Mouse (Mus musculus) small intestine, adult 2 months (tissue): Measurements from ENCODE around the gene Synpo2l. TPM values are rescaled to one million over a fixed set of nuclear protein-coding genes. Genes with fewer than 3 reads are reported as not detected.

Source experiments
- H3K27ac ChIP-seq: fragments of 200-500 bp; 2 replicates; pipeline ENCODE4 v1.5.1; 2012; ENCODE audit warnings: low read depth, low read length, control low read depth, inconsistent platforms; ENCODE audit not compliant: insufficient read depth
- H3K27me3 ChIP-seq: fragments of 200-500 bp; 2 replicates; pipeline ENCODE4 v1.6.1; 2012; ENCODE audit warnings: mild to moderate bottlenecking, moderate library complexity, low read length, inconsistent platforms; ENCODE audit not compliant: control insufficient read depth, insufficient read depth
- H3K36me3 ChIP-seq: fragments of 200-500 bp; 2 replicates; pipeline ENCODE4 v1.6.1; 2012; ENCODE audit warnings: mild to moderate bottlenecking, low read length, control low read depth, inconsistent platforms; ENCODE audit not compliant: control insufficient read depth, insufficient read depth
- H3K4me1 ChIP-seq: fragments of 200-500 bp; 2 replicates; pipeline ENCODE4 v1.6.1; 2012; ENCODE audit warnings: low read length, inconsistent platforms, mixed read lengths; ENCODE audit not compliant: control insufficient read depth, insufficient read depth, insufficient read length
- H3K4me3 ChIP-seq: fragments of 200-500 bp; 2 replicates; pipeline ENCODE4 v1.5.1; 2012; ENCODE audit warnings: low read depth, mild to moderate bottlenecking, control low read depth, inconsistent platforms, low read length, moderate library complexity
- CTCF ChIP-seq: fragments of 200-500 bp; IDR thresholded peaks from 2 replicates; pipeline ENCODE4 v1.5.1; 2012; ENCODE audit warnings: low read depth, mild to moderate bottlenecking, control low read depth, inconsistent platforms, low read length, moderate library complexity, mixed read lengths; ENCODE audit not compliant: insufficient replicate concordance, insufficient read length; ENCODE audit errors: extremely low read depth
- POLR2A ChIP-seq: fragments of 200-500 bp; IDR thresholded peaks from 2 replicates; pipeline ENCODE4 v1.6.1; 2012; ENCODE audit warnings: low read depth, mild to moderate bottlenecking, control low read depth, inconsistent platforms, low read length, moderate library complexity
- WGBS: fragments of 180-500 bp; shearing (Covaris S2); methylation state at CpG from one replicate; pipeline ENCODE4 v1.1.7; 2018; 5-methylcytosine and 5-hydroxymethylcytosine counted together
- polyA plus RNA-seq: library from polyadenylated mRNA; depleted of rRNA; stranded (reverse); fragments of >200 nt; gene quantifications from 2 replicates; pipeline ENCODE4 v1.2.3, GENCODE M21; 2012

Synpo2l gene
- polyA plus RNA-seq, 1 experiment = 0.06 TPM

DNA sequence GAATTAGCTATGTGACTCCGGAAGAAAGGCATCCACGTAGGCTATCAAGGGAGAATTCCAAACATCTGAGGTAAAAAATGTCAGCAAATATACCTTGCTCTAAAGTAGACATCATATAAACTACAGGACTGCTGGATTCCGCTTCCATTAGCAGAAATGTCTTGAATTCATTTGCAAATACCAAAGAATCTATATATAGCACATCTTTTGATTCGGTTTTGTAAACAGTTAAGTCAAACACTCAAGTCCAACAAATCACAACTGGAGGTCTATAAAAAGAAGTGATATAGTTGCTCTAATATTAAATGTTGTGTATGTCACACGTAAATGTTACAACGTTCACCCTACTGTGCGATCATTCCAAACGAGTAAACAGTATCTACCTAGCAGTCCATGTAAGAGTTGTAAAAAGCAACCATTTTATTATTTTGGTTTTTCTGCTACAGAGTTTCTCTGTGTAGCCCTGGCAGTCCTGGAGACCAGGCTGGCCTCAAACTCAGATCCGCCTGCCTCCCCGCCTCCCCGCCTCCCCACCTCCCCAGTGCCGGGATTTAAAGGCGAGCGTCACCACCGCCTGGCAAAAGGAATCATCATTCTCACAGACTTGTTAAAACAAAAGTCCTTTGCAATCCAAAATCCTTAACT is 34.1 kb upstream of the Synpo2l start:
- Histone ChIP-seq H3K27ac (peak overlapping the region; percentile 72), H3K4me3 (peak overlapping the region; percentile 96), H3K4me1 (0 out of 2 replicates have a peak, but pooled peaks cover 2% of the 10 kb centered on the region), H3K36me3 (no peaks in the 10 kb centered on the region; the same call in 1 of the 2 replicates), H3K27me3 (no peaks in the 10 kb centered on the region)
- 4% methylated on average over 15 of the region's 15 CpGs for WGBS
- TF ChIP-seq POLR2A (no peak), CTCF (no peak)

DNA sequence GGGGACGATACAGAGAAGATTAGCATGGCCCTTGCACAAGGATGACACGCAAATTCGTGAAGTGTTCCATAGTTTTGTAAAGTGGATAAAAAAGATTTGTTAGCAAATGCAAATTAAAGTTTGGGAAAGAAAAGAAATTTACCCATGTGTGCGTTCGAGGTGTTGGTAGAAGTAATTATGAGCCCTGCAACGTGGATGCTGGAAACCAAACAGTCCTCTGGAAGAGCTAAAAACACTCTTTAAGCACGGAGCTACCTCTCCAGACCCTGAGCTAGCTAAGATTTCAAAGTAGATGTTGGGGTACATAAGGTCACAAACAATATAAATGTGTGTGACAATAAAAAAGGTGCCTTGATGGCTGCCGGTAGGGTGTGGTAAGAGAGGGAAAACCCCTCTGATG is 33.4 kb upstream of the Synpo2l start:
- Histone ChIP-seq H3K4me1 (peaks cover 2% of the 10 kb centered on the region; the same call in 1 of the 2 replicates), H3K36me3 (no peaks in the 10 kb centered on the region; the same call in 1 of the 2 replicates), H3K4me3 (no peak overlapping the region), H3K27ac (no peak overlapping the region), H3K27me3 (no peaks in the 10 kb centered on the region)
- TF ChIP-seq POLR2A (no peak), CTCF (no peak)
- 52% methylated on average over 8 of the region's 8 CpGs for WGBS

DNA sequence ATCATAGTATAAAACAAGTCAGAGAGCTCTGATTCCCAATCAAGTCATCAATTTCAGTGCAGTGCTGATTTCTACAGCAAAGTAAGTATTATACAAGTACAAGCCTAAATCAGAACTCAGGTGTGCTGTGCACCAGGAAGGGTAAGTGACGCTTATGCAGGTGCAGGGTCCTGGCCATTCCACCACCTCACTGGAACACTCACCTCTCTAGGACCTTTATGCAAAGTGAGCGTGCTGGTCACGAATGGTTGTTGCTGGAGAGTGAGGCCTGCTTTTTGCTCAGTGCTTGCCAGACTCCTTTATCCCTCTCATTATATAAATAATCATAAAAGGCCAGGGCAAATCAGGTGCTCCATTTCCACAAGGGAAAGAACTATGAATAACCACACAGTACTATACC is 32.2 kb upstream of the Synpo2l start:
- no peak overlapping the region for H3K4me3 ChIP-seq
- H3K27ac ChIP-seq = no peak overlapping the region
- no peak for TF ChIP-seq CTCF
- TF ChIP-seq POLR2A = no peak
- H3K4me1 ChIP-seq = peaks cover 11% of the 10 kb centered on the region
- no peaks in the 10 kb centered on the region for H3K27me3 ChIP-seq
- H3K36me3 ChIP-seq = no peaks in the 10 kb centered on the region; the same call in 1 of the 2 replicates
- 67% methylated on average over 3 of the region's 3 CpGs for WGBS

DNA sequence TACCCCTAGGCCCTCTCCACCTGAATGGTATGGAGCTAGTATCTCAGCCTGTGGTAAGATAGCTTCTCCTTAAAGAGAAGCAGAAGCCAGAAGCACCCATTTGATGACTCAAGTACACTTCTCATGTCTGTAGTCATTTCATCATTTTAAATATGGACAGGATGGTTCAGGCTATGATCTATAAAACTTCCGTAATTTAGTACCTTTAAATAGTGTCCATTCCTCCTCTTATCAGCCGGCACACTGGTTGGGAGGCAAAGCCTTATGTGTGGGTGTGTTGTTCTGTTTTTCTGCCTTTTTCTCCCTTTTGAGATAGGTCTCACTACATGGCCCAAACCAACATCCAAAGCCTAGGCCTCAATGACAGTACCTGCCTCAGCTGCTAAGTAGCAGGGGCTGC is 30.4 kb upstream of the Synpo2l start:
- no peaks in the 10 kb centered on the region for H3K27me3 ChIP-seq
- WGBS = 67% methylated on average over 2 of the region's 2 CpGs
- no peak for TF ChIP-seq POLR2A
- H3K4me1 ChIP-seq = peaks cover 11% of the 10 kb centered on the region
- peaks cover 8% of the 10 kb centered on the region for H3K36me3 ChIP-seq
- H3K4me3 ChIP-seq = no peak overlapping the region
- H3K27ac ChIP-seq = no peak overlapping the region

DNA sequence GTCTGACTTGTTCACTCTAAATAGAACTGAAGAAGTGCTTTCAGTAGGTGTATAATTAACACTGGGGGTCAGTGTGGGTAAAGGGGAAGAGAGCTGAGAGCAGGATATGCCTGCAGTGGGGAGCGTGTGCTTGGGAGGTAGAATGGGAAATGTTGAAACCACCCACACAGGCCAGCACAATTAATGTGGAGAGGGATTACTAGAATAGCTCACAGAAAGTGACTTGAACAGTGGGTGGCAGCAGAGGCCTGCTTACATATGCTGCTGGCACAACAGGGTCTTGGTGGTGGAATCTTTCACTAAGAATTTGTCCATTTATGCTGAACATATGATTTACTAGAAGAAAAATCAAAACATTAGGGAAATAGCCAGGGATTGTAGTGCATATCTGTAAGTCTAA is 28.8 kb upstream of the Synpo2l start:
- H3K36me3 ChIP-seq = peaks cover 19% of the 10 kb centered on the region
- no peak overlapping the region for H3K27ac ChIP-seq
- peak; percentile 33; the same call in 1 of the 2 replicates for TF ChIP-seq CTCF
- no peak for TF ChIP-seq POLR2A
- peaks cover 11% of the 10 kb centered on the region for H3K4me1 ChIP-seq
- no peaks in the 10 kb centered on the region for H3K27me3 ChIP-seq
- H3K4me3 ChIP-seq = no peak overlapping the region
- WGBS = 27% methylated on average over 1 of the region's 1 CpGs

DNA sequence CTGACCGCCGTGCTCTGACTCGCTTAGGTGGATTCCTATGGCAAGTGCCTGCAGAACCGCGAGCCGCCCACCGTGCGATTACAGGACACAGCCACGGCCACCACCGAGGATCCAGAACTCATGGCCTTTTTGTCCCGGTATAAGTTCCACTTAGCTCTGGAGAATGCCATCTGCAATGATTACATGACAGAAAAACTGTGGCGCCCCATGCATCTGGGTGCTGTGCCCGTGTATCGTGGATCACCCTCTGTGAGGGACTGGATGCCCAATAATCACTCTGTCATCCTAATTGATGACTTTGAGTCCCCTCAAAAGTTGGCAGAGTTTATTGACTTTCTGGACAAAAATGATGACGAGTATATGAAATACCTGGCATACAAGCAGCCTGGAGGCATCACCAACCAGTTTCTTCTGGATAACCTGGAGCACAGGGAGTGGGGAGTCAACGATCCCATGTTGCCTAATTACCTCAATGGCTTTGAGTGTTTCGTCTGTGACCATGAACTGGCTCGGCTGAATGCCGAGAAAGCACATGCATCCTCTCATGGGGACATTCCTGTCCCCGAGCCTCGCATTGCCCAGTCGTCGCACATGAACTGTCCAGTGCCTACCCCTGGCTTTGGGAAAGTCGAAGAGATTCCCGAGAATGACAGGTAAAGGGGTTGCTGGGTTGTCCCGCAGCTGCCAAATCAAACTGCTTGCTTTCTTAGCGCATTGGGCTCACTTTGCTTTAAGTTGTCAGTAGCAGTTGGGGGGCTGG is 27.8 kb upstream of the Synpo2l start:
- WGBS = 14% methylated on average over 27 of the region's 27 CpGs
- TF ChIP-seq CTCF = no peak
- 0 out of 2 replicates have a peak, but pooled peaks have one; percentile 2 for TF ChIP-seq POLR2A
- no peaks in the 10 kb centered on the region for H3K27me3 ChIP-seq
- peak overlapping the region; percentile 39; the same call in 1 of the 2 replicates for H3K27ac ChIP-seq
- H3K4me1 ChIP-seq = peaks cover 11% of the 10 kb centered on the region
- H3K4me3 ChIP-seq = peak overlapping the region; percentile 82
- peaks cover 29% of the 10 kb centered on the region for H3K36me3 ChIP-seq

DNA sequence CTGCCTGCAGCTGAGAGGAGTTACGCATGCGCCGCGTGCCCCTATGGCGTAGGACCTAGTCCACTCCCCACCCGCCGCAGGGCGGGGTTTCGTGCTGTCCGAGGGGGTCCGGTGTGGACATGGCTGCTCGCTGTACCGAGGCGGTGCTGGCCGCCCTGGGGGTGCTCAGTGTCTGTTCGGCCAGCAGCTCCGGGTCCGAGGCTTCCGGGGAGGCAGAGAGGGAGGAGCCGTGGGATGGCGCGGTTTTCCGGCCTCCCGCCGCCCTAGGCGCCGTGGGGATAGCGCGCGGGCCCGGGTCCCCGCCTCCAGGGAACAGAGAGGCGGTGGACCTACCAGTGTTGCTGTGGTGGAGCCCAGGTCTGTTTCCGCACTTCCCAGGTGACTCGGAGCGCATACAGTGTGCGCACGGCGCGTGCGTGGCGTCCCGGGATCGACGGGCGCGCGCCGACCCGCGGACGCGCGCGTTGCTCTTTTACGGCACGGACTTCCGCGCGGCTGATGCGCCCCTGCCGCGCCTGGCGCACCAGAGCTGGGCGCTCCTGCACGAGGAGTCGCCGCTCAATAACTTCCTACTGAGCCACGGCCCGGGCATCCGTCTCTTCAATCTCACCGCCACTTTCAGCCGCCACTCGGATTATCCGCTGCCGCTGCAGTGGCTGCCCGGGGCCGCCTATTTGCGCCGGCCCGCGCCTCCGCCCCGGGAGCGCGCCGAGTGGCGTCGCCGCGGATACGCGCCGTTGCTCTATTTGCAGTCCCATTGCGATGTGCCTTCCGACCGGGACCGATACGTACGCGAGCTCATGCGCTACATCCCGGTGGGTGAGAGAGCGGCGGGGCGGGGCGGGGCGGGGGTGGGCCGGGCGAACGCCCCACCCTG is 27.0 kb upstream of the Synpo2l start, which contains the start of gene Fut11:
Fut11 (plus strand) TSS at position 85 of the 877 bp plus-strand sequence.
- peak within 1 kb of the TSS; percentile 84 for H3K27ac ChIP-seq
- under 1% methylated on average over 110 of the region's 111 CpGs for WGBS
- peaks cover 35% of the 10 kb centered on the region for H3K36me3 ChIP-seq
- no peaks in the 10 kb centered on the region for H3K27me3 ChIP-seq
- TF ChIP-seq CTCF (no peak), POLR2A (peak; percentile 44; the same call in 1 of the 2 replicates)
- peak within 1 kb of the TSS; percentile 82 for H3K4me3 ChIP-seq
- peaks cover 9% of the 10 kb centered on the region for H3K4me1 ChIP-seq
